Mouse (Mus musculus) megakaryocyte progenitor cell, adult 5-6 weeks (primary cell): Measurements from ENCODE around the gene Serinc3. TPM values are rescaled to one million over a fixed set of nuclear protein-coding genes. Genes with fewer than 3 reads are reported as not detected.

Experiments
- total RNA-seq, 2 experiments: library from RNA; stranded (forward) in 1 of 2; stranded (reverse) in 1 of 2; fragments of 157-497, 149-512 nt in 1 of 2; fragments of 200-1000 nt in 1 of 2; gene quantifications; 2 replicates each; pipeline versions ENCODE4 v1.2.3 to v1.2.4; 2015 to 2017

The Serinc3 gene
- total RNA-seq, 2 experiments from 2014 or later: 470 to 693 TPM

Other genes with a start within 250 kb of the Serinc3 start
- gene Jph2, start 247.1 kb downstream of the Serinc3 start, total RNA-seq (2015): not detected in 2 replicates
- gene Jph2, start 247.1 kb downstream of the Serinc3 start, total RNA-seq (2017): not detected in 2 replicates
- gene Oser1, start 220.4 kb downstream of the Serinc3 start, total RNA-seq (2015): 87.4 and 102 TPM in 2 replicates
- gene Oser1, start 220.4 kb downstream of the Serinc3 start, total RNA-seq (2017): 89.6 and 93.2 TPM in 2 replicates
- not detected in 2 replicates for gene Gdap1l1, start 206.7 kb downstream of the Serinc3 start, total RNA-seq (2015)
- gene Gdap1l1, start 206.7 kb downstream of the Serinc3 start, total RNA-seq (2017): not detected in 2 replicates
- gene Fitm2, start 172.5 kb downstream of the Serinc3 start, total RNA-seq (2015): 1.5 and 3.2 TPM in 2 replicates
- gene Fitm2, start 172.5 kb downstream of the Serinc3 start, total RNA-seq (2017): 5.8 and 6.4 TPM in 2 replicates
- not detected in 2 replicates for gene R3hdml, start 152.8 kb downstream of the Serinc3 start, total RNA-seq (2015)
- gene R3hdml, start 152.8 kb downstream of the Serinc3 start, total RNA-seq (2017): not detected in 2 replicates
- 0.07 and 1.1 TPM in 2 replicates for gene Hnf4a, start 138.3 kb downstream of the Serinc3 start, total RNA-seq (2015)
- gene Hnf4a, start 138.3 kb downstream of the Serinc3 start, total RNA-seq (2017): 0.75 and 2.6 TPM in 2 replicates
- 13.7 and 20.7 TPM in 2 replicates for gene Ttpal, start 42.8 kb downstream of the Serinc3 start, total RNA-seq (2015)
- 12.4 and 12.7 TPM in 2 replicates for gene Ttpal, start 42.8 kb downstream of the Serinc3 start, total RNA-seq (2017)
- 50.8 and 54.4 TPM in 2 replicates for gene Pkig, start 13.3 kb upstream of the Serinc3 start, total RNA-seq (2015)
- 52.9 and 56.3 TPM in 2 replicates for gene Pkig, start 13.3 kb upstream of the Serinc3 start, total RNA-seq (2017)
- 13.4 TPM in 2 replicates for gene Ada, start 105.1 kb upstream of the Serinc3 start, total RNA-seq (2015)
- 17.5 and 20.2 TPM in 2 replicates for gene Ada, start 105.1 kb upstream of the Serinc3 start, total RNA-seq (2017)
- 0.25 TPM in 1 of 2 replicates, not detected in the other for gene Ccn5, start 175.7 kb upstream of the Serinc3 start, total RNA-seq (2015)
- not detected in 2 replicates for gene Ccn5, start 175.7 kb upstream of the Serinc3 start, total RNA-seq (2017)
- gene Kcnk15, start 208.5 kb upstream of the Serinc3 start, total RNA-seq (2015): not detected in 2 replicates
- gene Kcnk15, start 208.5 kb upstream of the Serinc3 start, total RNA-seq (2017): not detected in 2 replicates